Mouse (Mus musculus): ENCODE data around the gene Nhp2. TPM values are rescaled to one million over a fixed set of nuclear protein-coding genes. Genes with fewer than 3 reads are reported as not detected.
"Not testable (repeated sequence)": the region's sequence is repeated elsewhere in the genome, so short reads cannot be mapped to it uniquely, and the experiment has no call there.

Gene Nhp2
- polyA plus RNA-seq, 2 experiments from 2014 or later, result 128 to 145 TPM

GRCm38 (mm10) chr11:51606447-51607095 is 13.0 kb upstream of the Nhp2 start, which contains the start of gene Hnrnpab:
Hnrnpab (minus strand) TSS chr11:51606847.
- ATAC-seq, result peak; percentile 78

GRCm38 (mm10) chr11:51607096-51607738 is 12.3 kb upstream of the Nhp2 start:
- ATAC-seq, result peak; percentile 1

- ATAC-seq, result no peak
Observed at GRCm38 (mm10) chr11:51609266-51609909, 10.1 kb upstream of the Nhp2 start.

DNA sequence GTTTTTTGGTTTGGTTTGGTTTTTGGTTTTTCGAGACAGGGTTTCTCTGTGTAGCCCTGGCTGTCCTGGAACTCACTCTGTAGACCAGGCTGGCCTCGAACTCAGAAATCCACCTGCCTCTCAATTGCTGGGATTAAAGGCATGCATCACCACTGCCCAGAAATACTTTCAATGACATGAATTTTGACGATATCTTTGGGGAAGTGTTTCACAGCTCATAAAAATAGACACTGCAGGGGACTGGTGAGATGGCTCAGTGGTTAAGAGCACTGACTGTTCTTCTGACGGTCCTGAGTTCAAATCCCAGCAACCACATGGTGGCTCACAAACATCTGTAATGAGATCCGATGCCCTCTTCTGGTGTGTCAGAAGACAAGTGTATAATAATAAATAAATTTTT is 9.6 kb upstream of the Nhp2 start:
- not testable (repeated sequence) for ATAC-seq

- no peak for ATAC-seq
Observed at GRCm38 (mm10) chr11:51614256-51614655, 5.3 kb upstream of the Nhp2 start.

- no peak for ATAC-seq
Observed at GRCm38 (mm10) chr11:51615129-51615528, 4.4 kb upstream of the Nhp2 start.

- ATAC-seq, result peak; percentile 67
Observed at GRCm38 (mm10) chr11:51615601-51616000, 3.9 kb upstream of the Nhp2 start.

GRCm38 (mm10) chr11:51616113-51616512 is 3.4 kb upstream of the Nhp2 start:
- ATAC-seq, result not testable (repeated sequence)

- no peak for ATAC-seq
Observed at GRCm38 (mm10) chr11:51617693-51618092, 1.8 kb upstream of the Nhp2 start.

DNA sequence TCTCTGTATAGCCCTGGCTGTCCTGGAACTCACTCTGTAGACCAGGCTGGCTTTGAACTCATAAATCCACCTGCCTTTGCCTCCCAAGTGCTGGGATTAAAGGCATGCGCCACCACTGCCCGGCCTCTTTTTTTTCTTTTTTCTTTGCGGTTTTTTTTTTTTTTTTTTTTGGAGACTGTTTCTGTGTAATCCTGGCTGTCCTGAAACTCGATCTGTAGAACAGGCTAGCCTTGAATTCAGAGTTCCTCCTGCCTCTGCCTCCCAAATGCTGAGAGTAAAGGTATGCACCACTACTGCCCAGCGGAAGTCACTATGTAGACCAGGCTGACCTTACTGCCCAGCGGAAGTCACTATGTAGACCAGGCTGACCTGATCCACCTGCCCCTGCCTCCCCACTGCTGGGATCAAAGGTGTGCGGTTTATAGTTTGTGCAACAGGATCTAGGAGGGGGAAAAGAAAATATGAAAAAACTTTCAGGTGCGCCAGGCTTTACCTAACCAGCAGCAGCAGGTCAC is 584 bp upstream of the Nhp2 start:
- no peak for ATAC-seq

DNA sequence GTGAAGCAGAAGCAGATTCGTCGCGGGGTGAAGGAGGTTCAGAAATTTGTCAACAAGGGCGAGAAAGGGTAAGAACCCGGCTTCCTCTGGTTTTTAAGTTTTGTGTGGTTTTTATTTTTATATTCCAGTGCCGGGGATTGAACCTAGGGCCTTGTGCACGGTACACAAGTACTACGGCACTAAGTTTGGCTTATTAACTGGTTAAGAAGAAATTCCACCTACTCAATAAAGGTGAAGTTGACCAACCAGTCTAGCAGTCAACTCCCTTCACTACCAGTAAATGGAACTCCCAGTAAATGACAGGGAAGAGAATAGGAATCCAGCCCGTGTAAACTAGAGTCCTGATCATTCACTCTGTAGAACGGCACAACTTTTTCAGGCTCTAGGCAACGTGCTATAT is 549 bp downstream of the Nhp2 start:
- peak; percentile 1 for ATAC-seq

DNA sequence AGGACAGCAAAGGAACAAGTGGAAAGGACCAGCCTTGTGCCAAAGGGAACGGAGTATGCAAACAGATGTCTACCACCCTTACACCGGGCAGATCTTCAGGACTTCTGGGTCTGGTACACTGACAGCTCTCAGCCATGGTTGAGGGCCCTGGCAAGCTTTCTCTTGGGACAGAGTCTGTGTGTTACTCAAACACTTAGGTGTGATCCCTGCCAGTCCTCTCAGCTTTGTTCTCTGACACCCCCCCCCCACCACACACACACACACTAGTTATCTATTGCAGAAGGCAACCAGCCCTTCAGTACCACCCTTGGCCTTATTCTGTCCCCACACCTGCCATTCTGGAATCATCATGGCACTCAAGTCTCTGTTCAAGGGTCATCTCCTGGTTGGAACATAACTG is 2.2 kb downstream of the Nhp2 start:
- no peak for ATAC-seq

- ATAC-seq, result no peak
Observed at GRCm38 (mm10) chr11:51622971-51623491, 3.5 kb downstream of the Nhp2 start.

- no peak for ATAC-seq
Observed at GRCm38 (mm10) chr11:51625187-51625820, 5.8 kb downstream of the Nhp2 start.

DNA sequence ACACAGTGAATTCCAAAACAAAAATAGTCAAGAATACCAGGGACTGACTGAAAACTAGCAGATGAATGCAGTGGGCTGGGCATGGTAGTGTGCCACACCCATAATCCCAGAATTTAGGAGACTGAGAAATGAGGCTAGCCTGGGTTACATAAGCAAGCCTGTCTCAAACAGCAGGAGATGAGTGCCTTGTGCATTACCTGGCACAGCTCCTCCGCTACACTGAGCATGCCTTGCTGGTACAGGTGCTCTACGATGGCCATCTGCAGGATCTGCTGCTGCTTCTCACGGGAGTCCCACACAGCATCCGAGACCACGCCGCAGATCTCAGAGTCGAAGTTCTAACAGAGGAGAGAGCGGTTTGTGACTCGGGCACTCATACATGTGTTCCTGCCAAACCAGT is 7.9 kb downstream of the Nhp2 start:
- no peak for ATAC-seq

GRCm38 (mm10) chr11:51627907-51628306 is 8.4 kb downstream of the Nhp2 start:
- no peak for ATAC-seq

- no peak for ATAC-seq
Observed at GRCm38 (mm10) chr11:51629651-51630314, 10.2 kb downstream of the Nhp2 start.

- no peak for ATAC-seq
Observed at GRCm38 (mm10) chr11:51632130-51632753, 12.7 kb downstream of the Nhp2 start.

DNA sequence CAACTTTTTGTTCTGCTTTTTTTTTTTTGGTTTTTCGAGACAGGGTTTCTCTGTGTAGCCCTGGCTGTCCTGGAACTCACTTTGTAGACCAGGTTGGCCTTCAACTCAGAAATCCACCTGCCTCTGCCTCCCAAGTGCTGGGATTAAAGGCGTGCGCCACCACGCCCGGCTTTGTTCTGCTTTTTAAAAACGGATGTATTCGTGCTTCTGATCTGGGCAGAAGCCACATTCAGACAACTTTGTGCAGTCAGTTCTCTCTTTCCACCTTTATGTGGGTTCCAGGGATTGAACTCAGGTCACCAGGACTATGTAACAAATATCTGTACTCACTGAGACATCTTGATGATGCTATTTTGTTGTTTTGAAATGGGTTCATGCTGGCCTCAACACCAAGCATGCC is 13.7 kb downstream of the Nhp2 start:
- ATAC-seq, result not testable (repeated sequence)

DNA sequence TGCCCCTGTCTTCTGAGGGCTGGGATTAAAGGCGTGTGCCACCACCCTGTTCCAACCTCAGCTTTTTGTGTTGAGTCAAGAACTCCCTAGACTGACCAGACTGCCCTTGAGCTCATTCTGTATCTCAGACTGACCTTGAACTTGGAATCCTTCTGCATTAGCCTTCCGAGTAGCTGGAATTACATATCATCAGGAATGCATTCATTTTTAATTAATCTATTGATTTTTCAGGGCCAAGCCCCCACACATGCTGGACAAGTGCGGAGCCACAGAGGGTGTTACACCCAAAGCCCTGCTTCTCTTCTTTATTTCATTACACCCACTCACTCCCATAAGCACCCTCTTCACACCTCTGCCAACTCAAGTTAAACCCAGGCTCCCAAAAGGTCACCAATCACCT is 14.2 kb downstream of the Nhp2 start:
- no peak for ATAC-seq

GRCm38 (mm10) chr11:51635127-51635524 is 15.6 kb downstream of the Nhp2 start:
- ATAC-seq, result no peak
